Mouse (Mus musculus): ENCODE results near the gene Mdga1.
"Not testable (repeated sequence)": the region's sequence is repeated elsewhere in the genome, so short reads cannot be mapped to it uniquely, and the experiment has no call there.

Gene Mdga1

DNA sequence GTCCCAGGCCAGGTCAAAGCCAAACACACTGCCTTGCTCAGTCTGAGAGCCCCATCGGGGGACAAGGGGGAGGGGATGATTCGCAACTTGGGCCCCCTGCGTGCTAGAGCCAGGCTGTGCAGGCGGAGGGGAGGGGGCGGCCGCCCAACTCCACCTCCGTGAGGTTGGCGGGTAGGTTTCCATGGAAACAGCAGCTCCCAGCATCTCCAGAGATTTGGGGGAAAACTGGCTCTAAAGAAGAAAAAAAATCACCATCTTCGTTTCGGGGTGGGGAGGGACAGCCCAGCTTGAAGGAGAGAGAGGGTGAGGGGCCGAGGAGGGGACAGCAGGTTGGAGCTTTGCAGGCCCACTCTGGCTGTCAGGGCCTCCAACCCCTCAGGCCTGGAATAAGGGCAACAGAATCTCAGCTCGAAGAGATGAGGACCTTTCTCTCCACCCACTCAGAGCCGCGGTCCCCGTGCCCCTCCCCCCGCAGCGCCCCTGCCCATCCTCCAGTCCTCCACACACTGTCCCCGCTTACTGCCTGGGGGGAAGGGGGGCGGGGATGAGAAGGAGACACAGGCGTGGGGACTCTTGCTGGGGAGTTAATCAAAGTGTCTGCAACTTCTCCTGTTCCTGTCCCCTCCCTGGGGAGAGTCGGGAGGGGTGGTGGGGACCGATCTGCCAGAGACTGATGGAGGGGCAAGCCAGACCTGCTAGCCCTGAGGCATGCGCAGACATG is 174.7 kb downstream of the Mdga1 start:
- peak; percentile 39 to 56 for DNase-seq

DNA sequence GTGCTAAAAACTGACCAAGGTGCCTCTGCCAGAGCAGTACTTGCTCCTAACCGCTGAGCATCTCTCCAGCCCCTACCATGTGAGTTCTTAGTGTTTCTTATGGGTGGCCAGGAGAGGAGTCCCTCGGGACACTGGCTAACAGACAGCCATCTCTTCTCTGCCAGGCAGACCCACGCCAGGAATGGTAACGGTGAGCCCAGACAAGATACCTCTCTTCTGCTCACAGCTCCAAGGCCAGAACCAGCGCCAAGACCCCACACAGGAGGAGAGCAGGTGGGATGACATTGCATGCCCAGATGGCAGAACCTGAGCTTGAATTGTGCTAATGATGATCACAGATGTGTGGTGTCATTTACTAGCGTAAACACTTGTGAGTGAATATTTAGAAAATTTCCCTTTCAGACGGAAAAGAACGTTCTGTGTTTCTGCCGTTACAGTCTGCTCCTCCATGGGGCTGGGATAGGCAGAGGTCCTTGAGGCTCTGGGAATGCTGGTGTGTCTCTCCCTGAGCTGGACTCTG is 178.3 kb downstream of the Mdga1 start:
- peak; percentile 38 to 53 for DNase-seq

DNA sequence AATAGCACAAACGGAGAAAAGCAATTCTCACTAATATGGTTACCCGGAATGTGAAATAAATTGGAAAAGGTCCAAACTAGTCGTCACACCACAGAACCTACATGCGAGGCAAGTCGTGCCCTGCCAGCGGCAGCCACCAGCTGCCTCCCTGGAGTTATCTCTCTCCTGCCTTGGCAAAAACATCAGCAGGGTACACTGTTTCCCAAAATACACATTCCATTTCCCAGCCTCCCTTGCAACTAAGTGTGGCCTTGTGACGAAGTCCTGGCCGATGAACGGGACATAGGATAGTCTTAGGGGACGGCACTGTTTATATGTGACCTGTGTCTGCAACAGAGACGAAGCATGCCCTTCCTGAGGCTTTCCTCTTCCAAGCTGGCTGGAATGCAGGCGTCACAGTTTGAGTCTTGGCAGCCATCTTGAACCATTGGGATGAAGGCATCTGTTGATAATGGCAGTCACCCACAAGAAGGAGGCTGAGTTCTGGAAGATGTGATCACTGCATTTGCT is 179.6 kb downstream of the Mdga1 start:
- peak; percentile 88 to 90 for DNase-seq

DNA sequence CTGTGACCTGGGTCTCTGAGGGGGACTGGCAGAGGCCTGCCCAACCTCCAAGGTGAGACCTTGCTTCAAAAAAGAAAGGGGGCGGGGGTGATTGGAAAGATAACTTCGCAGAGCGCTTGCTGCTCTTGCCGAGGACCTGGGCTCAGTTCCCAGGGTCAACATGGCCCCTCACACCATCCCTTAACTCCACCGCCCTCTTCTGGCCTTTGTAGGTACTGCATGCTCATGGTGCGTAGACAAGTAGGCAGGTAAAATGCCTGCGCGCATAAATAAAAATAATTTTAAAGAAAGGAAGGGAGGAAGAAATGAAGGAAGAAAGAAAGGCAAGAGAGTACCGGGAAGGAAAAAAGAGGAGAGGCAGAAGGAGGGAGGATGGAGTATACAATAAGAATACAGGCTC is 180.2 kb downstream of the Mdga1 start:
- peak; percentile 62 to 84 for DNase-seq

DNA sequence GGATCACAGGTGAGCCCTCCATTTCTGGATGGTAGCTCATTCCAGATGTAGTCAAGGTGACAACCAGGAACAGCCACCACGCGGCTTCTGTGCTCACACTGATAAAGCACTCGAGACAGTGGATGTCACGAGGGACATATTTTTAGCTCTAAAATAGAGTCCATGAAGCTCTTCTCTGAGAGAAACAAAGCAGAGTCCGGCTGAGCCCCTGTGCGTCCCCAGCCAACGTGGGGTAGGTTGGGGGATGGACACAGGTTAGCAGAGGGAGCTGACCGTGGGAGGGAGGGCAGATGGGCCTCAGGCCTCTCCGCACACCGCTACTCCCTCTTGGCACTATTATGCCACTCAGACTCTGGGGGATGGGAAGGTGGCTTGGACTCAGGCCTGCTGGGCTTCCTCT is 181.3 kb downstream of the Mdga1 start:
- DNase-seq, result peak in 1 of 2 experiments; percentile 28

DNA sequence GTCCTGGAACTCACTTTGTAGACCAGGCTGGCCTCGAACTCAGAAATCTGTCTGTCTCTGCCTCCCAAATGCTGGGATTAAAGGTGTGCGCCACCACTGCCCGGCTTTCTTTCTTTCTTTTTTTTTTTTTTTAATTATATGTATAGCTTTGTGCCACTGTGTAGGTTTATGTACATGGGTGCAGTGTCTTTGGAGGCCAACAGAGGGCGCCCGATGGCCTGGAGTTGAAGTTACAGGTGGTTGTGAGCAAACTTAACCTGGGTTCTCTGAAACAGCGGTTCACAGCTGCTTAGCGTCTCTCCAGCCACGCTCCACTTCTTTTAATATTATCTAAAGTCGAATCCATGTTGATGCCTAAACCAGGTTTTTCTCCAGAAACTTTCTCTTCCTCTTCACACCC is 185.1 kb downstream of the Mdga1 start:
- no peak for DNase-seq

DNA sequence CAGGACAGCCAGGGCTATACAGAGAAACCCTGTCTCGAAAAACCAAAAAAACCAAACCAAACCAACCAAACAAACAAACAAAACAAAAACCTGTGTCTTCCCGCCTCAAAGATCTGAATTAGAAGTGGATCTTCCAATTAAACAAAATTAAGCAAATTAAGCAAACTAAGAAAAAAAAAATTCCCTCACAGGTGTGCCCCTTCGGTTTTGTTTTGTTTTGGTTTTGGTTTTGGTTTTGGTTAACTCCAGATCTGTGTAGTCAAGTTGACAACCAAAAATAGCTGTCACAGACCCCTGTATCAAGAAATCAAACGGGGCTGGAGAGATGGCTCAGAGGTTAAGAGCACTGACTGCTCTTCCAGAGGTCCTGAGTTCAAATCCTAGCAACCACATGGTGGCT is 188.4 kb downstream of the Mdga1 start:
- not testable (repeated sequence) for DNase-seq

DNA sequence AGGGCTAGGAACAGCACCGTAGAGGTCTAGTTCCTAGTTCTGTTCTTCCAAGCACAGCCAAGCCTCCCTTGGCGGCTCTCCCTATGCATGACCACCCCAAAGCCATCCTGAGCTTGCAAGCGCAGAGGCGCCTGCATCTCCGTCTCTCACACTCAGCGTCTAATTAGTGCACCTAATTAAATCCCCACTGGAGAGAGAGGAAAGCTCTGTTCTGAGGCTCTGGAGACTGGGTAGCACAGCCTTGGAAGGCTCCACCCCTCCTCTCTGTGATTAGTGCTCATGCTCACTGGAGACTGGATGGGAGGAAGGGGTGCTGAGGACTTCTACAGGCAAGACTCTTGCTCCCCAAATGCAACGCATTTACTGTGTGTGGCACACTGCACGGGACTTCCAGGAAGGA is 191.9 kb downstream of the Mdga1 start:
- no peak for DNase-seq

All from cerebellum, postnatal 14 days (tissue).